Mouse (Mus musculus): ENCODE data around the gene Tspan18.

GRCm38 (mm10) chr2:93166734-93167406 lies 167.4 kb downstream of the Tspan18 start:
- no peak for TF ChIP-seq CTCF (IDR thresholded peaks at IDR 0.05; ENCODE audit: low read depth, low read length)
- TF ChIP-seq POLR2A (IDR thresholded peaks at IDR 0.05; ENCODE audit: extremely low read depth, insufficient read depth, low read length): no peak

Data from liver, adult 2 months (tissue).